Mouse (Mus musculus) intestine, embryonic 15.5 days (tissue): ENCODE data around the gene Nutm1. TPM values are rescaled to one million over a fixed set of nuclear protein-coding genes. Genes with fewer than 3 reads are reported as not detected.

Experiments
- ATAC-seq: fragments of 200-750 bp; cut with Nextera tagmentation; 2 replicates; pipeline ENCODE4 v1.8.0; 2017; ENCODE audit warnings: moderate TSS enrichment, moderate library complexity
- H3K27ac ChIP-seq: fragments of 300-500 bp; sonication (generic); 2 replicates; pipeline ENCODE4 v1.5.1; 2015; ENCODE audit warnings: mild to moderate bottlenecking, inconsistent platforms
- H3K27me3 ChIP-seq: fragments of 300-500 bp; sonication (generic); replicated peaks from 2 replicates; pipeline ENCODE4 v1.6.1; 2015; ENCODE audit warnings: inconsistent platforms
- H3K36me3 ChIP-seq: fragments of 300-500 bp; sonication (generic); 2 replicates; pipeline ENCODE4 v1.6.1; 2015; ENCODE audit warnings: inconsistent platforms
- H3K4me1 ChIP-seq: fragments of 300-500 bp; sonication (generic); replicated peaks from 2 replicates; pipeline ENCODE4 v1.6.1; 2015; ENCODE audit warnings: inconsistent platforms
- H3K4me2 ChIP-seq: fragments of 300-500 bp; sonication (generic); replicated peaks from 2 replicates; pipeline ENCODE4 v1.6.1; 2015; ENCODE audit warnings: mild to moderate bottlenecking, inconsistent platforms
- H3K4me3 ChIP-seq: fragments of 300-500 bp; sonication (generic); replicated peaks from 2 replicates; pipeline ENCODE4 v1.5.1; 2015; ENCODE audit warnings: inconsistent platforms
- H3K9ac ChIP-seq: fragments of 300-500 bp; sonication (generic); 2 replicates; pipeline ENCODE4 v1.6.1; 2015; ENCODE audit warnings: inconsistent platforms
- H3K9me3 ChIP-seq: fragments of 300-500 bp; sonication (generic); 2 replicates; pipeline ENCODE4 v1.6.1; 2016; ENCODE audit warnings: inconsistent platforms
- WGBS: fragments of 180-500 bp; shearing (Covaris S2); methylation state at CpG from one replicate; pipeline ENCODE4 v1.1.7; 2015; 5-methylcytosine and 5-hydroxymethylcytosine counted together
- polyA plus RNA-seq: library from polyadenylated mRNA; unstranded; fragments of >200 nt; fragmentation: Nextera tagmentation; extraction: Ambion mirVana; gene quantifications from 2 replicates; pipeline ENCODE4 v1.2.1, GENCODE M21; 2015

The Nutm1 gene
- polyA plus RNA-seq, 1 experiment from 2014 or later, result not detected

GRCm38 (mm10) chr2:112249780-112250453, 9.2 kb downstream of the Nutm1 start:
- Histone ChIP-seq H3K4me3 (no peak overlapping the region), H3K9me3 (no peaks in the 10 kb centered on the region), H3K4me2 (no peak overlapping the region), H3K9ac (no peak overlapping the region), H3K27me3 (no peaks in the 10 kb centered on the region), H3K4me1 (0 out of 2 replicates have a peak, but pooled peaks cover 2% of the 10 kb centered on the region), H3K36me3 (no peaks in the 10 kb centered on the region), H3K27ac (no peak overlapping the region)
- WGBS, result 91% methylated on average over 10 of the region's 10 CpGs
- no peak for ATAC-seq

GRCm38 (mm10) chr2:112247323-112247722, 11.8 kb downstream of the Nutm1 start:
- no peaks in the 10 kb centered on the region for H3K36me3 ChIP-seq
- 82% methylated on average over 10 of the region's 10 CpGs for WGBS

GRCm38 (mm10) chr2:112246193-112246592, 12.9 kb downstream of the Nutm1 start:
- H3K9me3 ChIP-seq, result no peaks in the 10 kb centered on the region
- peaks cover 2% of the 10 kb centered on the region; the same call in 1 of the 2 replicates for H3K4me1 ChIP-seq
- 78% methylated on average over 6 of the region's 6 CpGs for WGBS
- no peak overlapping the region for H3K4me2 ChIP-seq
- no peaks in the 10 kb centered on the region for H3K36me3 ChIP-seq
- no peak overlapping the region for H3K9ac ChIP-seq
- no peak overlapping the region for H3K4me3 ChIP-seq
- ATAC-seq, result peak; percentile 32; the same call in 1 of the 2 replicates
- no peaks in the 10 kb centered on the region for H3K27me3 ChIP-seq
- H3K27ac ChIP-seq, result no peak overlapping the region

More at GRCm38 (mm10) chr2:112247323-112247722, 11.8 kb downstream of the Nutm1 start:
- Histone ChIP-seq H3K4me3 (no peak overlapping the region), H3K4me2 (no peak overlapping the region), H3K27ac (no peak overlapping the region), H3K9ac (no peak overlapping the region), H3K4me1 (peaks cover 2% of the 10 kb centered on the region; the same call in 1 of the 2 replicates), H3K27me3 (no peaks in the 10 kb centered on the region), H3K9me3 (no peaks in the 10 kb centered on the region)
- ATAC-seq, result no peak

- Histone ChIP-seq H3K9ac (no peak overlapping the region), H3K4me2 (no peak overlapping the region), H3K4me3 (no peak overlapping the region), H3K27ac (no peak overlapping the region), H3K27me3 (no peaks in the 10 kb centered on the region), H3K9me3 (no peaks in the 10 kb centered on the region), H3K36me3 (no peaks in the 10 kb centered on the region), H3K4me1 (peaks cover 9% of the 10 kb centered on the region)
- ATAC-seq, result peak; percentile 44
- 69% methylated on average over 5 of the region's 5 CpGs for WGBS
Measured at GRCm38 (mm10) chr2:112245307-112245706, 13.8 kb downstream of the Nutm1 start.

GRCm38 (mm10) chr2:112241787-112242186, 17.3 kb downstream of the Nutm1 start:
- Histone ChIP-seq H3K9me3 (no peaks in the 10 kb centered on the region), H3K4me1 (peaks cover 15% of the 10 kb centered on the region), H3K4me2 (no peak overlapping the region), H3K9ac (no peak overlapping the region), H3K27me3 (no peaks in the 10 kb centered on the region), H3K27ac (no peak overlapping the region), H3K4me3 (no peak overlapping the region), H3K36me3 (no peaks in the 10 kb centered on the region)
- WGBS, result 78% methylated on average over 14 of the region's 14 CpGs
- ATAC-seq, result no peak

GRCm38 (mm10) chr2:112239935-112240721, 19.0 kb downstream of the Nutm1 start:
- no peaks in the 10 kb centered on the region for H3K27me3 ChIP-seq
- peak overlapping the region; percentile 95 for H3K27ac ChIP-seq
- peak overlapping the region; percentile 72 for H3K9ac ChIP-seq
- H3K4me3 ChIP-seq, result peak overlapping the region; percentile 92
- H3K4me1 ChIP-seq, result peaks cover 13% of the 10 kb centered on the region
- ATAC-seq, result peak; percentile 38
- no peaks in the 10 kb centered on the region for H3K9me3 ChIP-seq
- H3K4me2 ChIP-seq, result peak overlapping the region; percentile 96
- no peaks in the 10 kb centered on the region for H3K36me3 ChIP-seq
- under 1% methylated on average over 28 of the region's 28 CpGs for WGBS

GRCm38 (mm10) chr2:112239212-112239934, 19.7 kb downstream of the Nutm1 start, which contains the start of gene Lpcat4:
TSS of gene Lpcat4 (plus strand) at chr2:112239468.
- Histone ChIP-seq H3K9me3 (no peaks in the 10 kb centered on the region), H3K4me2 (peak within 1 kb of the TSS; percentile 96), H3K4me3 (peak within 1 kb of the TSS; percentile 92), H3K4me1 (peaks cover 13% of the 10 kb centered on the region), H3K36me3 (no peaks in the 10 kb centered on the region), H3K9ac (peak within 1 kb of the TSS; percentile 72), H3K27me3 (no peaks in the 10 kb centered on the region), H3K27ac (peak within 1 kb of the TSS; percentile 95)
- under 1% methylated on average over 67 of the region's 94 CpGs for WGBS
- ATAC-seq, result peak; percentile 90

GRCm38 (mm10) chr2:112238006-112238405, 21.1 kb downstream of the Nutm1 start:
- WGBS, result 8% methylated on average over 4 of the region's 4 CpGs
- Histone ChIP-seq H3K27ac (no peak overlapping the region), H3K4me3 (no peak overlapping the region), H3K36me3 (no peaks in the 10 kb centered on the region), H3K4me1 (peaks cover 13% of the 10 kb centered on the region), H3K9ac (no peak overlapping the region), H3K27me3 (no peaks in the 10 kb centered on the region), H3K4me2 (0 out of 2 replicates have a peak overlapping the region, but pooled peaks have one; percentile 96), H3K9me3 (no peaks in the 10 kb centered on the region)
- ATAC-seq, result no peak

- Histone ChIP-seq H3K27ac (no peak overlapping the region), H3K4me1 (peaks cover 13% of the 10 kb centered on the region), H3K9ac (no peak overlapping the region), H3K4me3 (no peak overlapping the region), H3K36me3 (no peaks in the 10 kb centered on the region), H3K9me3 (no peaks in the 10 kb centered on the region), H3K4me2 (no peak overlapping the region), H3K27me3 (no peaks in the 10 kb centered on the region)
- ATAC-seq, result no peak
- WGBS, result 69% methylated on average over 2 of the region's 2 CpGs
Measured at GRCm38 (mm10) chr2:112236620-112237019, 22.5 kb downstream of the Nutm1 start.

GRCm38 (mm10) chr2:112232623-112233022, 26.5 kb downstream of the Nutm1 start:
- no peaks in the 10 kb centered on the region for H3K4me1 ChIP-seq
- H3K9me3 ChIP-seq, result no peaks in the 10 kb centered on the region
- no peaks in the 10 kb centered on the region for H3K27me3 ChIP-seq
- no peak overlapping the region for H3K27ac ChIP-seq
- no peak overlapping the region for H3K4me3 ChIP-seq
- H3K9ac ChIP-seq, result no peak overlapping the region
- H3K4me2 ChIP-seq, result no peak overlapping the region
- no peak for ATAC-seq
- 73% methylated on average over 1 of the region's 1 CpGs for WGBS
- no peaks in the 10 kb centered on the region for H3K36me3 ChIP-seq

- no peaks in the 10 kb centered on the region for H3K4me1 ChIP-seq
Measured at GRCm38 (mm10) chr2:112224356-112224755, 34.7 kb downstream of the Nutm1 start.

GRCm38 (mm10) chr2:112222607-112223006, 36.5 kb downstream of the Nutm1 start:
- Histone ChIP-seq H3K9me3 (no peaks in the 10 kb centered on the region), H3K9ac (no peak overlapping the region), H3K4me2 (no peak overlapping the region), H3K27ac (no peak overlapping the region), H3K36me3 (no peaks in the 10 kb centered on the region), H3K27me3 (no peaks in the 10 kb centered on the region), H3K4me1 (no peaks in the 10 kb centered on the region), H3K4me3 (no peak overlapping the region)
- WGBS, result 65% methylated on average over 5 of the region's 5 CpGs
- no peak for ATAC-seq

More at GRCm38 (mm10) chr2:112224356-112224755, 34.7 kb downstream of the Nutm1 start:
- no peak for ATAC-seq
- 56% methylated on average over 4 of the region's 4 CpGs for WGBS
- Histone ChIP-seq H3K9ac (no peak overlapping the region), H3K27me3 (no peaks in the 10 kb centered on the region), H3K27ac (no peak overlapping the region), H3K36me3 (no peaks in the 10 kb centered on the region), H3K4me3 (no peak overlapping the region), H3K4me2 (no peak overlapping the region), H3K9me3 (no peaks in the 10 kb centered on the region)
